Mouse (Mus musculus) right cerebral cortex, postnatal 4 days (tissue): ENCODE data around the gene Fbxw7.
"Not testable (repeated sequence)": the region's sequence is repeated elsewhere in the genome, so short reads cannot be mapped to it uniquely, and the experiment has no call there.

Experiments used
- DNase-seq: peaks from one replicate; pipeline ENCODE4 v3.0.0-alpha.2; 2022

Fbxw7 gene

DNA sequence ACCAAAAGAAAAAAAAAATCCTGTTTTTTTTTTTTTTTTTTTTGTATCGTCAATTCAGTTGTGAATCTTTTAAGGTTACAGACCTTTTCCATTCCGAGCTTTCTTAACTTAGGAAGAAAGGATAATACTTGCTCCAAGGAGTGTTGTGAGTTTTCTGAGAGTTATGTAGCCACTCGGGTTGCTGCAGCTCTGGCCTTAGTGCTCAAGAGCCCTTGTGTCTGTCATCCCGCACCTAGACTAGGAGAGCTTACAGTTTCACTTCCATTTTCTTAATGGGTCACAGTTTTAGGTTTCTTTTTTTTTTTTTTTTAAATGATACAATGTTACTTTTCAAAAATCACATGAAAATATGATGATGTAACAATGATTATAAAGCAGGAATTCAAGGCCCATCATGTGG is 12.5 kb downstream of the Fbxw7 start:
- DNase-seq, result no peak

DNA sequence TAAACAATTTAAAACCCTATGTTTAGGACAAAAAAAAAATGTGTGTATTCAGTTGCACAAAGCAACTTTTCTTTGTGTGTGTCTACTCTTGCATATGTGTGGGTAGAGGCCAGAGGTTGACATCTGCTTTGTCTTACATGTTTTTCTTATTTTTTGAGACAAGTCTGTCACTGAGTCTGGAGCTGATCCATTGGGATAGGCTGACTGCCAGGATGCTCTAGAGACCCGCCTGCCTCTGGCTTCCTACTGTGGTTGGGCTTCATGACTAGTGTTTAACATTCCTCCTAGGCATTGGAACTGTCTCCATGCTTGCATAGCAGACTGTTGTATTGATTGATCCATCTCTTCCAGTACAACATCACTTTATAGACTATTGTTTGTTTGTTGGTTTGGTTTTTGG is 14.3 kb downstream of the Fbxw7 start:
- DNase-seq, result no peak

DNA sequence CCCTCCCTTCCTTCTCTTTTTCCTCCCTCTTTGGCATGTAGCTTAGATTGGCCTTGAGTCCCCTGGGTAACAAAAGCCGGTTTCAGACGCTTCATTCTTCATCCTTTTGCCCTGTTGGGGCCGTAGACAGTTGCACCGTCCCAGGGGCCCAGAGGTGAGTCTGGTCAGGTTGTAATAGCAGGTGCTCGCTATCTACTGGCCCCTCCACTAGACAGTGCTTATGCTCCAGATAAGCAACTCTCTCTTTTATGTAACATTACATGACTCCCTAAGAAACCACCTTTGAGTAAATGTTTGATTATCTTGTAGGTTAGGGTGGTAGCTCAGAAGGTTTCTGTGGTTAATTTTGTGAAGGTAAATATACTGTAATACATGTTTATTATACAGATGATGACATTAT is 21.0 kb downstream of the Fbxw7 start:
- no peak for DNase-seq

DNA sequence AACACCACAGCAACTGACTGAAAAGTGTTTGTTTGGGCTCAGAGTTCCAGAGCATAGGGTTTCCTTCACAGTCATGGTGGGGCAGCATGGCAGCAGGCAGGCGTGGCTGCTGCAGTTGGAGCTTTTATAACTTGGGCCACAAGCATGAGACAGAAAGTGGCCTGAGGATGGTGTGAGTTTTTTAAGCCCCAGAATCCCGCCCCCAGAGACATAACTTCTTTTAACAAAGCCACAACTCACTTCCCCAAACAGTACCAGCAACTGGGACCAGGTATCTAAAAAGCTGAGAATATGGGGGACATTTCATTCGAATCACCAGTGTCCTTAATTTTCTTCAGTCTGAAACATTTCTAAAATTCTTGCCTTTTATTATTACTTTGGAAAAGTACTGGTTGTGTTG is 22.9 kb downstream of the Fbxw7 start:
- DNase-seq, result no peak

DNA sequence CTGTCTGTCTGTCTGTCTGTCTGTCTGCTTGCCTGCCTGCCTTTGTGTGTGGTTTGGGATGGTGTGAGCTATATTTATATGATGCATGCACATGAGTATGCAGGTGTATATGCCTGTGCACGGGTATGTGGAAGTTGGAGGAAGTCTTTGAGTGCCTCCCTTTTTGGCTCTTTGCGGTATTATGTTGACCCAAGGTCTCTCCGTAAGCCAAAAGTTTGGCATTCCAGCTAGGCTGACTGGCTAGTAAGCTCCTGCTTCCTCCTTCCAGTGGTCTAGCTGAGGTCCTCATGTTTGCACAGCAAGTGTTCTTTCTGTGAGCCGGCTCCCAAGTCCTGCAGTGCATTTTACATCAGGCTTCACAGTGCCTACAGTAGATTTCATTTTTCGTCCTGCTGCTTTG is 24.4 kb downstream of the Fbxw7 start:
- no peak for DNase-seq

DNA sequence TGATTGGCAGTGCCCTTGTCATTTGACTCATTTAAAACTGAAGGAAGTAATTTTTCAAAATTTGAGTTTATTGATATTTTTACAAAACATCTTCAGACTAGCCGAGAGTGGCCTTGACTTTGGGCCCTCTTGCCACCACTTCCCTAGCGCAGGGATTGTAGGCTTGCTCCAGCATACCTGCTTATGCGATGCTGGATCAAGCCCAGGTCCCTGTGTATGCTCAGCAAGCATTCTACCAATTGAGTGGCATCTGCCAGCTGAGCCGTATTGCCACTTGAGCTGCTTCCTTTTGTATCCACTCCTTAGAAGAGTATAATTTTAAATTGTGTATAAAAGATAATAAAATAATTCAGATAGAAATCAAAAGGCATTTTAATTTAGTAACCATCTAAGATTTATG is 26.2 kb downstream of the Fbxw7 start:
- no peak for DNase-seq

DNA sequence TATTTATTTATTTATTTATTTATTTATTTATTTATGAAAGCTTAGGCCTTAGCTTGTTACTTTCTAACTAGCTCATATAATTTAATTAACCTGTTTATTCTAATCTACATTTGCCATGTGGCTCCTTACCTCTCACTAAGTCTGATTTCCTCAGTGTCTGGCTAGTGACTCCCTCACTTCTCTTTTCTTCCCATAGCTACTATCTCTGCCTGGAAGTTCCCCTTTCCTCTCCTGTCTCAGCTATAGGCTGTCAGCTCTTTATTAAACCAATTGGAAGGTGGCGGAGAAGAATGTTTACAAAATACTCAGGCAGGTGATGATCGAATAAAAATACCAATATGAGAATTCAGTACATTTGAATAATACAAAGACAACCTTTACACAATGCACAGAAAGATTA is 27.7 kb downstream of the Fbxw7 start:
- DNase-seq, result no peak

DNA sequence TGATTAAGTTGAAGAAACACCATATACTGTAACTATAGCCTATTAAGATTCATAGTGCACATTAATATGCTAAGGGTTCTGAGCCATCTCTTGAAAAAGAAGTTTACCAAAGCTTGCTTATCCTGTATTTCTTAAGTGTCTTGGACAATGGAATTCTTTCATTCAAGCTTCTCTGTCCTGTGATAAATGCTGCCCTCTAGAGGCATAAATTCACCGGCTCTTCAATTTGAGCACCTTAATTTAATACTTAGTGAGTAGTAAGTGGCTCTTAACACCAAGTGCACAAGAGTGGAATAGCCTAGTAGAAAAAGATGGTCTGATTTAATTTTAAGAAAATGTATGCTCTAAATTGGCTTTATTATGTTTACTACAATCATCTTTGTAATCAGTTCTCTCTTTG is 28.5 kb downstream of the Fbxw7 start:
- peak; percentile 11 for DNase-seq

DNA sequence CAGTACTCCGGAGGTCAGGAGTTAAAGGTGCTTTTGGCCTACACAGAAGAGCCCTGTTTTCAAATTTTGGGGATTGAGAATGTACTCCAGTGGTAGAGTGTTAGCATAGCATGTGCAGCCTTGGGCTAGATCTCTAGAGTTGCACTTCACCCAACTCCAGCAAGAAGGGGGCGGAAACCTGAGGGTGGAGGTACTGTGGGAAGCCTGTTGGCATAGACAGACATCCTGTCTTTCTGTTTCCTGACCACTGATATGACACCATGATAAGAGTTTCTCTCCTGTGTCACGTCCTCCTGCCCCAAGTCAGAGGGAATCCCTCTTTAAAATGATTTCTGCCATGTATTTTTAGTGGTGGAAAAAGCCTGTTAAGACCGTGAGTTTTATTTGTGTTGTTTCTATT is 33.7 kb downstream of the Fbxw7 start:
- DNase-seq, result no peak

DNA sequence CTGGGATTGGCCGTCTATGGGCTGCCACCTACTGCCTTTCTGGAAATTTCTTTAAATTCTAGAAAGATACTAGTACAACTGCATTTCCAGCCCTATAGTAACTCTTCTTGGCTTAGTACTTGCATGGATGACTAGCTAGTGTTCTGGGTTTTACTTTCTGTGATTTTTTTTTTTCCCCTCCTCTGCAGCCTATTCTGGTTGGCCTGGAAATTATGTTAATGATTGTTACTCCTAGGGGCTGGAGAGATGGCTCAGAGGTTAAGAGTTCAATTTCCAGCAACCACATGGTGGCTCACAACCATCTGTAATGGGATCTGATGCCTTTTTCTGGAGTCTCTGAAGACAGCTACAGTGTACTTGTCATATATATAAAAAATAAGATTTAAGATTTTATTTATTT is 35.4 kb downstream of the Fbxw7 start:
- DNase-seq, result no peak

DNA sequence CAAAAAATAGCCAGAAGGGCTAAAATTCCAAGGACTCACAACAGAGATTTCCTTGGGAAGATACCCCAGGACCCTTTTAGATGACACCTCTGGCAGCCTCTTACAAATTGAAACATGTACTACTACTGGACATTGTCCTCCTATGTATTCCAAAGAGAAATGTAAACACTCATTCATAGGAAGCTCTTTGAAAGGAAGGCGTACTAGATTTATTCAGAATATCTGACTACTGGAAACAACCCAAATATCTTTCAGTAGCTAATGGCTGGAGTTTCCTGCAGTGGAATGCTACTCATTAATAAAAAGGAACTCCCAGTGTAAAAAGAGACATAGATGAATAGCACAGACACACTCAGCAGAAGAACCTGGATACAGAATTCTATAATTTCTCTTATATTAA is 36.7 kb downstream of the Fbxw7 start:
- DNase-seq, result no peak

DNA sequence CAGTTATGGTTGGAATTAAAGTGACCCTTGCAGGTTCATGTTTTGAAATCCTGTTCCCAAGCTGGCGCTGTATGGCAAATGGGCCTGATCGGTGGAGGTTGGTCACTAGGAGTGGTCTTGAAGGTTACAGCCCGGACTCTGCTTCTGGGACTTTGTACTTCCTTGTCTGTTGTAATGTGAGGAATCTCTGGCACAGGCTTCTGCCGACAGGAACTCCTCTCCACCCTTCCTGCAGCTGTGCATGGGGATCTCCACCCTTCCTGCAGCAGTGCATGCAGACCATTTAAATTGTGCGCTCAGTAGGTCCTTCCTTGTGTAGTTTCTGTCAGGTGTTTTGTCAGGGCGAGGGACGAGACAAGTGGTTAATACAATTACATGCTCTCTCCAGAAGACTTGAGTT is 37.8 kb downstream of the Fbxw7 start:
- DNase-seq, result no peak

DNA sequence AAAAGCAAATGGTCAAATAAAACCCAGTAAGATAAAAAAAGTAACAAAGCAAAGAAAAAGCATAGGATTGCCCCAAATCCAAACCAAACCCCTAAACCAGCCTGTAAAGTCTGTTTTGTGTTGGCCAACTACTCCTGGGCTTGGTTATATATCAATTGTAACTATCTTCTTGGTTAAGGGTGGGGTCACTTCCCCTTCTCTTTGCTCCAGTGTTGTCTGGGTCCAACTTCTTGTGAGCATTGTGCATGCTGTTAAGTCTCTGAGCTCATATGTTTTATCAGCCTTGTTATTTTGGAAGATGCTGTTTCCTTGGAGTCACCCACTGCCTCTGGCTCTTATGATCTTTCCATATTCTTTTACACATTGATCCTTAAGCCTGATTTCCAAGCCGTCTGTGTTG is 39.4 kb downstream of the Fbxw7 start:
- no peak for DNase-seq

DNA sequence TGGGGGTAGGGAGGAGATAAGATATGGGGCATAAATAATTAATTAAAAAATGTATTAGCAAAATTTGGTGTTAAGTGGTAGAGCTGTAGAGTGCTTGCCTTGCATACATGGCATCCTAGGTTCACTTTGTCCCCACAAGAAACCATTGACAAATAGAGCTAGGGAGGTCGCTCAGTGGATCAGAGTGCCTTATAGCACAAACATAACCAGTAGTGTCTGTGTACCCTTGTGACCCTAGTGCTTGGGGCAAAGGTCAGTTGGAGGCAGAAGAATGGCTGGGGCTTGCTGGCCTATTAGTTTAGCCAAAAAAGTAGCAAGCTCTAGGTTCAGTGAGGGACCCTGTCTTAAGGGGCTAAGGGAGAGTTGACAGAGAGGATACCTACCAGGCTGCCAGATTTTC is 45.6 kb downstream of the Fbxw7 start:
- DNase-seq, result no peak

DNA sequence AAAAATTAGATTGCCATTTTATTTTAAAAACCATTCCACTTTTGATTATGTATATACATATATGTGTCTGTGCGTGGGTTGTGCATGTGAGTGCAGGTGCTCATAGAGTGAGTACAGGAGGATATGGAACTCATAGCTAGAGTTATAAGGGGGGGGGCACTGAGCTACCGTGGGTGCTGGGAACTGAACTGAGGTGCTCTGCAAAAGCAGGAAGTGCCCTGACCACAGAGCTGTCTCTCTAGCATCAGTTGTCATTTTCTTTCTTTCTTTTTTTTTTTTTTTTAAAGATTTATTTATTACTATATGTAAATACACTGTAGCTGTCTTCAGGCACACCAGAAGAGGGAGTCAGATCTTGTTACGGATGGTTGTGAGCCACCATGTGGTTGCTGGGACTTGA is 46.7 kb downstream of the Fbxw7 start:
- not testable (repeated sequence) for DNase-seq

DNA sequence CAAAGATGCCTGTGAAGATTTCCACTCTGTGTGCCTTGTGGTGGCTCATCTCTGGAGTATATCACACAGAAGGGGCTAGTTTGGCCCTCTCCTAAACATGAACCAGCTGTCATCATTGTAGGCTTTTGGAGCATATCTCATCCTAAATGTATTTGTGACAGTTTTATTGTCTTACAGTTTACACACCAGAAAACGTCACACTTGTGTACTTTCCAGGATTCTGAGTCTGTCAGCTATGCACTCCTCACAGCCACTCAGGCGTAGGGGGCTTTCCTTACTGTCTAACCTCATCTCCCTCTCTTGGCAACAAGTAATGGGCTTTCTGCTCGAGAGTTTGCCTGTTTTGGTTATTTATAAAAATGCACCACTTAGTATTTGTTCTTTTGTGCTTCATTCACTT is 50.6 kb downstream of the Fbxw7 start:
- DNase-seq, result no peak

DNA sequence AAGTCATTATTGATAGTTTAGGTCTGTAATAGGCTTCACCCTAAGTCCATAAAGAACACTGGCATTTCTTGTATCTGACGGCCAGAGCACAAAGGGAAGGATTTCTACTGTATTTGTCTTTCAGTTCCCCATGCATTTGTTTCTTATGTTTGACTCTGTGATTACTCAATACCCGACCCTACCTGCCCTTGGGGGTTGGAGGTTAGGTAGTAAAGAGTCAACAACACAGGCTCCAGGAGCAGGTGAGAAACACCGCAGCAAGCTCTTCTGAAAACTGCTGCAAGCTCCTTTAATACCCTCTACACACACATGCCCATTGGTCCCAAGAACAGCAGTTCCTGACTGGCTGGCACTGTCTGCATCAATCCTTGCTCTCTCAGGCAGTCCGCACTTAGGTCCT is 51.8 kb downstream of the Fbxw7 start:
- DNase-seq, result no peak

DNA sequence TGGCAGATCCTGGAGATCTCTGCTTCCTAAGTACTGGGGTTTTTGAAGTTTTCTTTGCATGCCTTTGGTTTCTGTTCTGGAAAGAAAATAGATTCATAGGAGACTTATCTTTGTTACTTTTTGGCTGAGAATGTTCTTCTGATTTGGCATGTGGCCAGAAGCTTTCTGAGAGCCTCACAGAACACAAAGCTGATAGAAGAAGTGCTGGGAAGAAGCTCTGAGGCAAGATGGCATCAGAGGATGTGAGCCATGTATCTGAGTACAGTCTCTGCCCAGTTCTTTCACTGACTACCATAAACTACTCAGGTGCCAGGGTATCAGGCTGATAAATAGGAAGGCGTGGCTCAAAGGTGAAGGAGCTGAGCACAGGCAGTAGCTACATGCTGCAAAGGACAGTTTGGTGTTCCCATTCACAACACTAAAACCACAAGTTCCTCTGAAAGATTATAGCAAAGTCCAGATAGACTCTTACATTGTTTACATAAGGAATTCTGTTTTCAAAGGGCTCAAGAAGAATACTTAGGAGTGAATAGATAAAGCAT is 52.4 kb downstream of the Fbxw7 start:
- DNase-seq, result no peak

DNA sequence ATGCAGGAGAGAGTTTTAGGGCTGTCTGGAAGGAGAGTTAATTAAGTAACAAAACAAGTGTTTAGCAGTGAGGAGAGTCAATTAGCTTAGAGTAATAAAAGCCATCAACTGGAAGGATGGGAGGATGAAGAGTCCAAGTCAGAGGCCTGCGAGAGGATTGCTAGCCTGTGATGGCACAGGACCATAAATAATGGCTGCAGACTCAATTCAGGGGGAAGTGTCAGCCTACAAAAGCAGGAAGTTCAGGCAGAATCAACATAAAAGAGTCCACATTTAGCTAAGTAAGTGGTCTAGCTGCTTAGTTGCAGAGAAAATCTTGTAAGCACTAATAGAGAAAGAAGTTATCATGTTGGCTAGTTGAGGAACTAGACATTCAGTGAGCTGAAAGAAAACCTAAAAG is 52.9 kb downstream of the Fbxw7 start:
- DNase-seq, result no peak

DNA sequence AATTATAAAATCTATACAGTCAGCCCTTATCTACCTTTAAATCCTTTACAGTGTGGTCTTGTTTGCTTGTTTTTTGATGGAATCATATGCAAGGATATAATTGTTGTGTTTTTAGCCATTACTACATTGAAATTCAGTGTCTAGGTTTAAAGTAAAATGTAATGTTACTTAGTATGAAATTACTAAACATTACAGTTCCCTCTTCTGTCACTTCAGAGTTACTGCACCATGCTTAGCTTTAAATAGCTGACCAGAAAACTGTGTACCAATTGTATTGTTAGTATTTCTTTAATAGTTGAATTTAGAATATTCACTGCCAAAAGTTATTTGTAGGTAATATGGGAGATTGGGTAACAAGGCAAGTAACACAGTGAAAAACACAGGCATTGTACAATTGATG is 55.1 kb downstream of the Fbxw7 start:
- no peak for DNase-seq

DNA sequence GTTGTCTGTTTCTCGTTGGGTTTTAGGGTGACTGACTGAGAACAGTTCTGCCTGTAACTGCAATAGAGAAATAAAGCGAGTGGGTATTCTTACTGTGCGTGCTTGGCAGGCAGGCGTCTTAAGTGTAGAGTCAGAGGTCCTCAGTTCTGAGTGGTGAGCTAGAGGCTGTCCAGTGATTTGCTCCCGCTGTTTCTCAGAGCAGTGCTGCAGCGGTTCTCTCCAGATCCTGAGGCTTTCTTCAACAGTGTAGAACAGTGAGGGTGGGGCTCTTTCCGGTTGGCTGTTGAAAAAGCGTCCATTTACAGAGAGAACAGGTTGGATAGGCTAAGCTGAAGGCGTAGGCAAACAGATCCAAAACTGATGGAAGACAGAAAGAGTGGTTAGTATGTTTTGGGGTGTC is 60.2 kb downstream of the Fbxw7 start:
- DNase-seq, result no peak

DNA sequence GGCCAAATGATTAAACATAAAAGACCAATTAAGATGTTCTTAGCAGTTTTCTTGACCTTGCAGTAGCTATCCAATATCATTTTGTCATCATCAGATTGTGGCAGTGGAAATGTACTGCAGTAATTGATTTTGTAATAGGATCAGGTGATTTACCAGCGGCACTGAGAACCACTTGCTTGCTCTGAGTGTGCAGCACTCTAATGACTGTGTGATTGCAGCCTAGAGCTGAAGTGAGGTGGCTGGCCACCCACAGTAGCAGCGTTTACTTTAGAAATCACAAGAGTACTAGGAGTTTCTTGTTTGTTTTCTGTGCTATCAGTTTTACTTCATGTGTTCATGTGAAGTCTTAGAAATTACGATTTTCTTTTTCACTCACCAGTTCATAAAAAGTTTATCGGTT is 61.1 kb downstream of the Fbxw7 start:
- DNase-seq, result no peak

DNA sequence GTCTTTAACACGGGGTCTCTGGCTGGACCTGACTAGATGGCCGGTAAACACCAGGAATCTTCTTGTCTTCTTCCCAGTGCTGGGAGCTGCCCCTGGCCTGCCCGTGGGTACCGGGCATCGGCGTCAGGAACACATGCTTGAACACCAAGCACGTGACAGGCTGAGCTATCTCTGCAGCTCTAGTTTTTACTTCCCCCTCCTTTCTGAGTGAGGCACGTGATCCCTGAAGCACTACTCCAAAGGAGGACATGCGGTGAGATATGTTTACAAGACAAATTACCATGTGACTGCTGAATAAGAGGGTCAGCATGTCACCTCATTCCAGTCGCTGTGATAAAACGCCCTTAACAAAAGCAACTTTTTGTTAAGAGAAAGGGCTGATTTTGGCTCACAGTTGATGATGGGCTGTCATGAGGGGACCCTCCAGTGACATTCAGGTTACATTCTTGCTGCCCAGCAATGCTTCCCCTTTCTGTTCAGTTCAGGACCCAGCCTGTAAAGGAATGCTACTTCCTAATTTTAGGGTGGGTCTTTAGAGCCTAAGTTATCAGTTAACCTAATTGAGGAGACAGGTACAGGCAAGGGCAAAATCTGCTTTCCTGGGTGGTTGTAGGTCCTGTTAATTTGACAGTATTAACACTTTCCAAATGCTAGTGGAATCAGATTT is 68.9 kb downstream of the Fbxw7 start:
- DNase-seq, result no peak

DNA sequence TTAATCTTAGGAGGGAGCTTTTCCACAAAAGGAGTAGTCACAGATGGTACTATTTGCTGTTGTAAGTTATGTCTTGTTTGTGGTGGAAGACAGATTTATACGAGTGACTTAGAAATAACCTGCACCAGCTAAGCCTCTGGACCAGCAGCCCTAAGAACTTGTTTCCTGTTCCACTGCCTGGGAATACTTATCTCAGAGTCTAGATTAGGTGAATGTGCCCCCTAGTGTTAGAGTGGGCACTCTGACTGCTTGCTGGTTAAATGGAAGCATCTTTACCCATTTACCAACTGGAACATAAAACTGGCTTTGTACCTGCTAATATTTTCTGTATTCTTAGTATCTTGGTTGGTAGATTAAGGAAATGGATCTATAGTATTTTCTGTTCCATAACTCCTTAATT is 74.6 kb downstream of the Fbxw7 start:
- no peak for DNase-seq

DNA sequence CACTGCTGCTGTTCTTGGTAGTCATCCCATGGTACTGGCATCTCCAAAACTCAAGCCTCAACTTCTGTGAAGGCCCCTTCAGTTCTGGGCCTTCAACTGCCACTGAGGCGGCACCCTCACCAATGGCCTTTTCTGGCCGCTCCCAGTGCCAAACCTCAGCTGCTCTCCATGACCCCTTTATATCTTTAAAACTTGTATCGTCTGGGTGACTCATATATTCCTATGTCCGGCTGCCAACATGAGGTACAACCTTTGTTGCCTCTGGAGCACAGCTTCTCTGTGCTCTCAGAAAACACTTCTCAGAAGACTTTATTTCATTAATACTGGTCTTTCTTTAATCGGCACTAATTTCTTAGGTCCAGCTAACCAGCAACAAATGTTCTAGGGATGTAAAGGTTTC is 75.9 kb downstream of the Fbxw7 start:
- DNase-seq, result no peak

DNA sequence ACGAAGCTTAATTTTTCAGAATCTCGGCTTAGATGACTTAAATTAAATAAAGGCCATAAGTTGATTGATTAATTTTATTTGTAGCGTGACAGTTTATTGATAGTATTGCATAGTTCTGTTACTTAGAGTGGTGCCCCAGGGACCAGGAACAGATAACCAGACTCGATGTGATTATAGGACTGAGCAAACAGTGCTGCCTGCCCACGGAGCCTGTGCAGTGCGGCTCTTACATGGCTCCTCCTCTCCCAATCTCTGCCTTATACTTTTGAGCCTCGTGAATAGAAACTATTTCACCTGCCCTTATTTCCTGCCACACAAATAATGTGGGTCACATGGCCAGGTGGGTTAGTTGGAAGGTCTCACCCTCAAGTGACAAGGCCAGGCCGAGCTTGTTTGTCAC is 82.9 kb downstream of the Fbxw7 start:
- no peak for DNase-seq
